Mouse (Mus musculus): ENCODE data around the gene Sema5a. TPM values are rescaled to one million over a fixed set of nuclear protein-coding genes. Genes with fewer than 3 reads are reported as not detected.
"Not testable (repeated sequence)": the region's sequence is repeated elsewhere in the genome, so short reads cannot be mapped to it uniquely, and the experiment has no call there.

Sema5a gene
- total RNA-seq (2021), result 10 to 100 TPM; 28.4 to 38.2 TPM
- long read RNA-seq, experiment 1, full-length matches to known transcripts, result 1 of 11 reads
- long read RNA-seq, experiment 1, partial matches to known transcripts, result 1 of 11 reads
- long read RNA-seq, experiment 1, other reads (novel, unspliced or antisense), result 9 of 11 reads
- long read RNA-seq, experiment 2, full-length matches to known transcripts, result 1 of 8 reads
- long read RNA-seq, experiment 2, partial matches to known transcripts, result 0 of 8 reads
- long read RNA-seq, experiment 2, other reads (novel, unspliced or antisense), result 7 of 8 reads

- intact Hi-C loops (cut with DNase I), result loop anchor here (2.0 to 10.0 kb wide), 4 partner anchors 242 to 630 kb away; no protein-coding TSS in a partner anchor
These were observed at the start of gene Sema5a for GRCm38 (mm10) chr15:32244344-32244955. Gene Sema5a (plus strand): TSS chr15:32244810.

GRCm38 (mm10) chr15:32198076-32198475 is 46.5 kb upstream of the Sema5a start:
- intact Hi-C loops (cut with DNase I), result no loop called here
- DNase-seq (ENCODE audit: low spot score in 2 of 2), result no peak

More at GRCm38 (mm10) chr15:32244344-32244955, at the start of gene Sema5a:
- no peak for DNase-seq (ENCODE audit: low spot score in 2 of 2)

- no peak for DNase-seq (ENCODE audit: low spot score in 2 of 2)
- intact Hi-C loops (cut with DNase I), result no loop called here
These were observed 46.0 kb upstream of the Sema5a start for GRCm38 (mm10) chr15:32198561-32198960.

GRCm38 (mm10) chr15:32203242-32203641 is 41.4 kb upstream of the Sema5a start:
- intact Hi-C loops (cut with DNase I), result no loop called here
- peak; percentile 5 to 44 for DNase-seq (ENCODE audit: low spot score in 2 of 2)

GRCm38 (mm10) chr15:32204908-32205307 is 39.7 kb upstream of the Sema5a start:
- intact Hi-C loops (cut with DNase I), result no loop called here
- peak; percentile 7 to 27 for DNase-seq (ENCODE audit: low spot score in 2 of 2)

GRCm38 (mm10) chr15:32214687-32215086 is 29.9 kb upstream of the Sema5a start:
- DNase-seq (ENCODE audit: low spot score in 2 of 2); intact Hi-C loops (cut with DNase I): not testable (repeated sequence)

GRCm38 (mm10) chr15:32223028-32223427 is 21.6 kb upstream of the Sema5a start:
- intact Hi-C loops (cut with DNase I), result no loop called here
- no peak for DNase-seq (ENCODE audit: low spot score in 2 of 2)

GRCm38 (mm10) chr15:32225394-32225793 is 19.2 kb upstream of the Sema5a start:
- intact Hi-C loops (cut with DNase I), result no loop called here
- DNase-seq (ENCODE audit: low spot score in 2 of 2), result no peak

GRCm38 (mm10) chr15:32226381-32226780 is 18.2 kb upstream of the Sema5a start:
- intact Hi-C loops (cut with DNase I), result no loop called here
- no peak for DNase-seq (ENCODE audit: low spot score in 2 of 2)

GRCm38 (mm10) chr15:32226888-32227395 is 17.7 kb upstream of the Sema5a start:
- DNase-seq (ENCODE audit: low spot score in 2 of 2), result no peak
- intact Hi-C loops (cut with DNase I), result no loop called here

- intact Hi-C loops (cut with DNase I), result no loop called here
- no peak for DNase-seq (ENCODE audit: low spot score in 2 of 2)
These were observed 14.5 kb upstream of the Sema5a start for GRCm38 (mm10) chr15:32230066-32230465.

GRCm38 (mm10) chr15:32232189-32232588 is 12.4 kb upstream of the Sema5a start:
- DNase-seq (ENCODE audit: low spot score in 2 of 2), result no peak
- intact Hi-C loops (cut with DNase I), result no loop called here

GRCm38 (mm10) chr15:32232666-32233141 is 11.9 kb upstream of the Sema5a start:
- DNase-seq (ENCODE audit: low spot score in 2 of 2); intact Hi-C loops (cut with DNase I): not testable (repeated sequence)

GRCm38 (mm10) chr15:32233451-32233850 is 11.2 kb upstream of the Sema5a start:
- DNase-seq (ENCODE audit: low spot score in 2 of 2), result no peak
- intact Hi-C loops (cut with DNase I), result no loop called here

GRCm38 (mm10) chr15:32239099-32239498 is 5.5 kb upstream of the Sema5a start:
- intact Hi-C loops (cut with DNase I), result no loop called here
- no peak for DNase-seq (ENCODE audit: low spot score in 2 of 2)

GRCm38 (mm10) chr15:32240159-32240558 is 4.5 kb upstream of the Sema5a start:
- intact Hi-C loops (cut with DNase I), result loop anchor here (5.0 to 10.0 kb wide), 2 partner anchors 238 to 625 kb away; no protein-coding TSS in a partner anchor
- DNase-seq (ENCODE audit: low spot score in 2 of 2), result no peak

GRCm38 (mm10) chr15:32241666-32242065 is 2.9 kb upstream of the Sema5a start:
- intact Hi-C loops (cut with DNase I), result loop anchor here (5.0 to 10.0 kb wide), 2 partner anchors 239 to 627 kb away; no protein-coding TSS in a partner anchor
- no peak for DNase-seq (ENCODE audit: low spot score in 2 of 2)

GRCm38 (mm10) chr15:32243096-32243785 is 1.4 kb upstream of the Sema5a start:
- intact Hi-C loops (cut with DNase I), result loop anchor here (5.0 to 10.0 kb wide), 2 partner anchors 241 to 628 kb away; no protein-coding TSS in a partner anchor
- no peak for DNase-seq (ENCODE audit: low spot score in 2 of 2)

GRCm38 (mm10) chr15:32243824-32244223 is 786 bp upstream of the Sema5a start:
- intact Hi-C loops (cut with DNase I), result loop anchor here (2.0 to 10.0 kb wide), 4 partner anchors 242 to 629 kb away; no protein-coding TSS in a partner anchor
- no peak for DNase-seq (ENCODE audit: low spot score in 2 of 2)
